Mouse (Mus musculus): Measurements from ENCODE around the gene Mtmr10.

GRCm38 (mm10) chr7:64291722-64292121 lies 4.3 kb downstream of the Mtmr10 start:
- TF ChIP-seq CTCF (IDR thresholded peaks at IDR 0.05; ENCODE audit: low read depth) = no peak
- no peak for TF ChIP-seq EP300 (optimal IDR thresholded peaks at IDR 0.05)

All from stomach, postnatal 0 days (tissue).